Mouse (Mus musculus) E14TG2a.4 (cell line): ENCODE measurements around the gene Hist2h2aa1.

ENCODE experiments used
- CTCF ChIP-seq: conservative IDR thresholded peaks from 2 replicates; pipeline ENCODE4 v1.5.1; 2014; ENCODE audit warnings: low read length
- NANOG ChIP-seq: IDR thresholded peaks from 2 replicates; pipeline ENCODE4 v1.6.1; 2014; ENCODE audit warnings: borderline replicate concordance, low read length, mixed read lengths
- POU5F1 ChIP-seq: IDR thresholded peaks from 2 replicates; pipeline ENCODE4 v1.6.1; 2014; ENCODE audit warnings: low read length, borderline replicate concordance

GRCm38 (mm10) chr3:96280660-96281059 is 35.4 kb downstream of the Hist2h2aa1 start:
- TF ChIP-seq CTCF (0 out of 2 replicates have a peak, but pooled peaks have one; percentile 15), NANOG (no peak), POU5F1 (no peak)
